Mouse (Mus musculus): ENCODE measurements around the gene Slc5a5. TPM values are rescaled to one million over a fixed set of nuclear protein-coding genes. Genes with fewer than 3 reads are reported as not detected.

The Slc5a5 gene
- total RNA-seq, 2 experiments from 2014 or later: 0.14 to 0.17 TPM

DNA sequence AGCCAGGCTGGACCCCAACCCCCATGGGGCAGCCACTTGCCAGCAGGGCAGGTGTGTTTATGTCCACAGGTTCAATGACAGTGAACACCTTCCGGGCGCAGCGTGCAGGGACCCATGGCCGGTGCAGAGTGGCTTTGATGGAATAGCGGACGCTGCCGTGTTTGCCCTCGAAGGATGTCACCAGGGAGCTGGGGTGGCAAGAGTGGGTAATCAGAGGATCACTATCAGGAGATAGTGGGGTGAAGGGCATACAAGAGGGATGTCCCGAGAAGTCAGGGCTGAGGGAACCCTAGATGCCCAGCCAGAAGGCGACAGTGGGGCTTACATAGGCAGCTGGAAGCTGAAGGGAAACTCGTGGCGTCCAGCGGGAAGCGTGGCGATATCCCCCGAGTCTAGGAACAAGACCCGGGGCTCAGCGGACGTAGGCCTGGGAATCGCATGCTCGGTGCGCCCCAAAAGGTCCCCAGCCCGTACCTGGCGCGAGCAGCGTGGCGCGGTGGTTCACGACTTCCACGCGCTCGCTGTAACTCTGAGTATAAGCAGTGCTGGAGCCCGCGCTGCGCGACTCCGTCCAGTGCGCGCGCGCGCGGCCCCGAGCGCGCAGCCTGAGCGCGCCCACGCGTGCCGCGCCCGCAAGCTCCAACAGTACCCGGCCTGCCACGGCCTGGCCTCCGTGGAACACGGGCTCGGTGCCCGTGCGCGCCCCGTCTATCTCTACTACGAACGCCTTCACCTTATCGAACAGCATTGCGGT, 53.7 kb downstream of the Slc5a5 start:
- no peak for DNase-seq (ENCODE audit: low spot score in 2 of 2)

GRCm38 (mm10) chr8:70836666-70837065, 55.9 kb downstream of the Slc5a5 start:
- no peak for DNase-seq (ENCODE audit: low spot score in 2 of 2)

DNA sequence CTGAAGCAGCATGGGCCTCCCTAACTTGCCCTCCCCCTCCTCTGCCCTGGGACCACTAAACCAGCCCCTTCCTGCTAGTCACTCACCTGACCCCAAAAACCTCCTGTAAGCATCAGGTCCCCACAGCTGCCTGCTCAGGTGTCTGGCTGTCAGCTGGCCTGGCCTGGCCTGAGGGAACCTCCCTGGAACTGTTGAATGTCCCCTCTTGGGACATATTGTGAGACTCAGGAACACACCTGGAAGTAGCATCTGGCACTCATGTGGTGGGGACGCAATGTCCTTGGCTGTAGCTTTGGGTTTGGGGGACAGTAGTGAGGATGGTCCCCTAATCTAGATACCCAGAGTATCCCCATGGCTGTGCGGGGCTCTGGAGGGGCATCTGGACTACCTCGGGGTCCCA, 58.5 kb downstream of the Slc5a5 start:
- DNase-seq (ENCODE audit: low spot score in 2 of 2): no peak

DNA sequence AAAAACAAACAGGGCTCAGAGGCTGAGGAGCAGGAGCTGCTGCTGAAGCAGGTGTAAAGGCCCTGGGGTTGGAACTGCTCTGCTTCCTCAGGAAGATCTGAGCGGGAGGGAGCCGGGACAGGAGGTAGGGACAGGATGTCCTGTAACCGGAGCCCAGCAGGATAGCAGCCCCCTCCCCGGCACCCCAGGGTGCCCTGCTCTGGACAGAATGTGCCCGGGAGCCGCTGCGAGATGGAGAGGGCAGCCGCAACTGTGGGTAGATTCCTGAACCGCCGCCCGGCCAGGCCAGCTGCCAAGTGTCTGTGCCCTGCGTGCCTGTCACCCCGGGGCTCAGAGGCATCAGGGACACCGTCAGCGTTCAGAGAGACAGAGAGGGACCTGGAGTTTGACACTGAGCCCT, 59.0 kb downstream of the Slc5a5 start:
- DNase-seq (ENCODE audit: low spot score in 2 of 2): no peak

- no peak for DNase-seq (ENCODE audit: low spot score in 2 of 2)
Measured at GRCm38 (mm10) chr8:70833018-70833482, 59.5 kb downstream of the Slc5a5 start.

Small RNA genes within 50 kb of the gene (microRNA-seq; reads per million reads assigned to microRNA genes)
- gene Mir1969: 1.3 reads per million
- 1.6 reads per million for gene Mir7067

Other genes starting within 250 kb of the Slc5a5 start
- gene Pgpep1, start 232.4 kb downstream of the Slc5a5 start, total RNA-seq (2021): 10 to 100 TPM; 62.1 to 76.0 TPM
- 10 to 100 TPM; 96.6 to 99.0 TPM for gene Lsm4, start 219.5 kb downstream of the Slc5a5 start, total RNA-seq (2021)
- 100 to 1,000 TPM; 185 to 195 TPM for gene Jund, start 193.8 kb downstream of the Slc5a5 start, total RNA-seq (2021)
- under 1 TPM; 0.14 to 0.25 TPM for gene Iqcn, start 189.3 kb downstream of the Slc5a5 start, total RNA-seq (2021)
- not detected for gene Gm3336, start 174.2 kb downstream of the Slc5a5 start, total RNA-seq (2021)
- 1 to 10 TPM; 2.2 to 5.6 TPM for gene Pde4c, start 169.0 kb downstream of the Slc5a5 start, total RNA-seq (2021)
- gene Rab3a, start 138.1 kb downstream of the Slc5a5 start, total RNA-seq (2021): 10 to 100 TPM; 58.9 to 59.7 TPM
- 100 to 1,000 TPM in 1 of 2 experiments, 10 to 100 TPM in 1; 93.1 to 109 TPM for gene Mpv17l2, start 131.8 kb downstream of the Slc5a5 start, total RNA-seq (2021)
- 10 to 100 TPM; 72.0 to 78.8 TPM for gene Pik3r2, start 116.0 kb downstream of the Slc5a5 start, total RNA-seq (2021)
- gene Mast3, start 87.7 kb downstream of the Slc5a5 start, total RNA-seq (2021): 10 to 100 TPM; 34.5 to 40.9 TPM
- gene Il12rb1, start 84.3 kb downstream of the Slc5a5 start, total RNA-seq (2021): under 1 TPM; 0.22 to 0.37 TPM
- 10 to 100 TPM; 14.6 to 15.7 TPM for gene Arrdc2, start 53.0 kb downstream of the Slc5a5 start, total RNA-seq (2021)
- gene Kcnn1, start 29.5 kb downstream of the Slc5a5 start, total RNA-seq (2021): 1 to 10 TPM; 1.4 to 2.1 TPM
- 10 to 100 TPM; 36.8 to 38.6 TPM for gene Ccdc124, start 18.8 kb downstream of the Slc5a5 start, total RNA-seq (2021)
- 1,000 to 10,000 TPM; 1,999 to 2,049 TPM for gene Rpl18a, start 4.7 kb upstream of the Slc5a5 start, total RNA-seq (2021)
- 10 to 100 TPM; 45.4 to 48.9 TPM for gene Map1s, start 13.2 kb upstream of the Slc5a5 start, total RNA-seq (2021)